Mouse (Mus musculus): ENCODE data around the gene Fgfr2.

DNA sequence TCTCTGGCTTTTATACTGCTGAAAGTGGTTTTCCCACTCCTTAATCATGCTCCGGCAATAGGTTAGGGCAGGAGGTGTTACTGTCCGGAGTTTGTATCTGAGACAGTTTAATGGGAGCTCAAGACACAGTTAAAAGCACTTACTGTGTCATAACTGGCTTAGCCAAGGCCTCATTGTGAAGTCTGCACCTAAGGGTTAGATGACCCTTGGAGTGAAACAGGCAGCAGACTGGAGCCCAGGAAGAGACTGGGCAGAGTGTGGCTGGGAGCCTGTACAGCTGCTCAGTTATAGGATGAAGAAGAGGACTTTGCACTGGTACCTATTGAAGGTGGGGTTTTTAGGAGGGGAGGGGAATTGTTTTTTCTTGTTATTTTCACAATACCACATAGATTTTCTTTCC is 1976.9 kb downstream of the Fgfr2 start, which contains the start of gene 4933402N03Rik:
- TF ChIP-seq POLR2A (IDR thresholded peaks at IDR 0.05; ENCODE audit: insufficient read length, low read depth) (no peak), MYOG (IDR thresholded peaks at IDR 0.05; ENCODE audit: control insufficient read depth in 1 of 3, insufficient read depth in 1 of 3, insufficient read length in 2 of 3, low read depth in 2 of 3) (no peak), MYOD1 (IDR thresholded peaks at IDR 0.05; ENCODE audit: control insufficient read depth in 1 of 3, insufficient read length in 2 of 3, low read depth in 2 of 3) (no peak)
